Mouse (Mus musculus) midbrain, embryonic 16.5 days (tissue): ENCODE data around the gene Tekt1. TPM values are rescaled to one million over a fixed set of nuclear protein-coding genes. Genes with fewer than 3 reads are reported as not detected.

ENCODE experiments used
- ATAC-seq: fragments of 200-750 bp; cut with Nextera tagmentation; 2 replicates; pipeline ENCODE4 v1.8.0; 2017; ENCODE audit warnings: moderate TSS enrichment
- H3K27ac ChIP-seq: fragments of 300-500 bp; sonication (generic); 2 replicates; pipeline ENCODE4 v1.5.1; 2014; ENCODE audit warnings: mild to moderate bottlenecking, low read length, mixed read lengths
- H3K27me3 ChIP-seq: fragments of 300-500 bp; sonication (generic); 2 replicates; pipeline ENCODE4 v1.6.1; 2014; ENCODE audit warnings: low read depth, low read length, mixed read lengths; ENCODE audit not compliant: control insufficient read depth, insufficient read depth
- H3K36me3 ChIP-seq: fragments of 300-500 bp; sonication (generic); 2 replicates; pipeline ENCODE4 v1.6.1; 2014; ENCODE audit warnings: mild to moderate bottlenecking, low read length, moderate library complexity, mixed read lengths; ENCODE audit not compliant: control insufficient read depth, insufficient read depth
- H3K4me1 ChIP-seq: fragments of 300-500 bp; sonication (generic); 2 replicates; pipeline ENCODE4 v1.6.1; 2014; ENCODE audit warnings: mild to moderate bottlenecking, low read length, mixed read lengths; ENCODE audit not compliant: control insufficient read depth, insufficient read depth
- H3K4me2 ChIP-seq: fragments of 300-500 bp; sonication (generic); 2 replicates; pipeline ENCODE4 v1.6.1; 2014; ENCODE audit warnings: mild to moderate bottlenecking, low read length, mixed read lengths
- H3K4me3 ChIP-seq: fragments of 300-500 bp; sonication (generic); 2 replicates; pipeline ENCODE4 v1.5.1; 2014; ENCODE audit warnings: low read depth, mild to moderate bottlenecking, low read length, moderate library complexity, mixed read lengths
- H3K9ac ChIP-seq: fragments of 300-500 bp; sonication (generic); 2 replicates; pipeline ENCODE4 v1.6.1; 2014; ENCODE audit warnings: low read depth, low read length, mixed read lengths
- H3K9me3 ChIP-seq: fragments of 300-500 bp; sonication (generic); replicated peaks from 2 replicates; pipeline ENCODE4 v1.6.1; 2014; ENCODE audit warnings: mild to moderate bottlenecking, low read length, mixed read lengths; ENCODE audit not compliant: control insufficient read depth, poor library complexity, severe bottlenecking
- WGBS: fragments of 180-500 bp; shearing (Covaris S2); extraction: QIAGEN DNeasy Blood & Tissue Kit; methylation state at CpG from one replicate; pipeline ENCODE4 v1.1.7; 2014; 5-methylcytosine and 5-hydroxymethylcytosine counted together
- polyA plus RNA-seq: library from polyadenylated mRNA; unstranded; fragments of >200 nt; fragmentation: Nextera tagmentation; extraction: Ambion mirVana; gene quantifications from 2 replicates; pipeline ENCODE4 v1.2.1, GENCODE M21; 2015

Gene Tekt1
- polyA plus RNA-seq, 1 experiment from 2014 or later: 11.1 TPM

- ATAC-seq: no peak
- Histone ChIP-seq H3K9me3 (no peaks in the 10 kb centered on the region), H3K27ac (no peak overlapping the region), H3K4me3 (no peak overlapping the region), H3K9ac (no peak overlapping the region), H3K27me3 (no peaks in the 10 kb centered on the region), H3K36me3 (no peaks in the 10 kb centered on the region), H3K4me1 (peaks cover 3% of the 10 kb centered on the region; the same call in 1 of the 2 replicates), H3K4me2 (no peak overlapping the region)
- 9% methylated on average over 5 of the region's 5 CpGs for WGBS
Observed at GRCm38 (mm10) chr11:72338437-72338871, 23.8 kb downstream of the Tekt1 start.

- no peaks in the 10 kb centered on the region for H3K36me3 ChIP-seq
- no peaks in the 10 kb centered on the region for H3K4me1 ChIP-seq
- WGBS: 88% methylated on average over 8 of the region's 8 CpGs
- no peak overlapping the region for H3K9ac ChIP-seq
- no peak for ATAC-seq
- no peak overlapping the region for H3K4me3 ChIP-seq
- no peaks in the 10 kb centered on the region for H3K27me3 ChIP-seq
- H3K27ac ChIP-seq: no peak overlapping the region
- H3K4me2 ChIP-seq: no peak overlapping the region
- H3K9me3 ChIP-seq: no peaks in the 10 kb centered on the region
Observed at GRCm38 (mm10) chr11:72336726-72337125, 25.5 kb downstream of the Tekt1 start.

GRCm38 (mm10) chr11:72334653-72335052 is 27.6 kb downstream of the Tekt1 start:
- H3K27ac ChIP-seq: no peak overlapping the region
- no peaks in the 10 kb centered on the region for H3K9me3 ChIP-seq
- no peak for ATAC-seq
- H3K4me2 ChIP-seq: no peak overlapping the region
- WGBS: 78% methylated on average over 4 of the region's 4 CpGs
- H3K36me3 ChIP-seq: no peaks in the 10 kb centered on the region
- H3K9ac ChIP-seq: no peak overlapping the region
- no peaks in the 10 kb centered on the region for H3K27me3 ChIP-seq
- H3K4me3 ChIP-seq: no peak overlapping the region
- no peaks in the 10 kb centered on the region for H3K4me1 ChIP-seq

GRCm38 (mm10) chr11:72332951-72333667 is 29.1 kb downstream of the Tekt1 start:
- WGBS: 63% methylated on average over 9 of the region's 9 CpGs
- no peak overlapping the region for H3K4me3 ChIP-seq
- no peaks in the 10 kb centered on the region for H3K4me1 ChIP-seq
- no peak overlapping the region for H3K27ac ChIP-seq
- no peaks in the 10 kb centered on the region for H3K9me3 ChIP-seq
- H3K36me3 ChIP-seq: no peaks in the 10 kb centered on the region
- H3K4me2 ChIP-seq: no peak overlapping the region
- no peaks in the 10 kb centered on the region for H3K27me3 ChIP-seq
- no peak for ATAC-seq
- no peak overlapping the region for H3K9ac ChIP-seq

GRCm38 (mm10) chr11:72325701-72326100 is 36.5 kb downstream of the Tekt1 start:
- Histone ChIP-seq H3K4me1 (no peaks in the 10 kb centered on the region), H3K36me3 (no peaks in the 10 kb centered on the region), H3K9ac (no peak overlapping the region), H3K27me3 (no peaks in the 10 kb centered on the region), H3K9me3 (no peaks in the 10 kb centered on the region), H3K27ac (no peak overlapping the region), H3K4me2 (no peak overlapping the region), H3K4me3 (no peak overlapping the region)
- 91% methylated on average over 4 of the region's 4 CpGs for WGBS
- ATAC-seq: no peak

- ATAC-seq: no peak
- WGBS: 74% methylated on average over 3 of the region's 3 CpGs
- no peaks in the 10 kb centered on the region for H3K9me3 ChIP-seq
- H3K27me3 ChIP-seq: no peaks in the 10 kb centered on the region
- no peak overlapping the region for H3K4me2 ChIP-seq
- H3K36me3 ChIP-seq: no peaks in the 10 kb centered on the region
- no peak overlapping the region for H3K4me3 ChIP-seq
- no peak overlapping the region for H3K27ac ChIP-seq
- no peaks in the 10 kb centered on the region for H3K4me1 ChIP-seq
- H3K9ac ChIP-seq: no peak overlapping the region
Observed at GRCm38 (mm10) chr11:72324431-72324830, 37.8 kb downstream of the Tekt1 start.

- H3K9ac ChIP-seq: no peak overlapping the region
- no peak overlapping the region for H3K4me2 ChIP-seq
- no peaks in the 10 kb centered on the region for H3K36me3 ChIP-seq
- no peaks in the 10 kb centered on the region for H3K9me3 ChIP-seq
- H3K4me1 ChIP-seq: 0 out of 2 replicates have a peak, but pooled peaks cover 2% of the 10 kb centered on the region
- 86% methylated on average over 5 of the region's 5 CpGs for WGBS
- no peak for ATAC-seq
- no peak overlapping the region for H3K4me3 ChIP-seq
- H3K27ac ChIP-seq: no peak overlapping the region
- H3K27me3 ChIP-seq: peaks cover 12% of the 10 kb centered on the region
Observed at GRCm38 (mm10) chr11:72318026-72318425, 44.2 kb downstream of the Tekt1 start.

GRCm38 (mm10) chr11:72314151-72314895 is 47.9 kb downstream of the Tekt1 start, which contains the start of gene Fbxo39:
Fbxo39 (plus strand) TSS chr11:72314444.
- H3K4me1 ChIP-seq: 0 out of 2 replicates have a peak, but pooled peaks cover 2% of the 10 kb centered on the region
- no peak within 1 kb of the TSS for H3K27ac ChIP-seq
- H3K4me2 ChIP-seq: peak within 1 kb of the TSS; percentile 62
- ATAC-seq: no peak
- peak within 1 kb of the TSS; percentile 38 for H3K4me3 ChIP-seq
- H3K36me3 ChIP-seq: no peaks in the 10 kb centered on the region
- H3K9ac ChIP-seq: peak within 1 kb of the TSS; percentile 47
- 10% methylated on average over 39 of the region's 42 CpGs for WGBS
- H3K9me3 ChIP-seq: no peaks in the 10 kb centered on the region
- peaks cover 12% of the 10 kb centered on the region for H3K27me3 ChIP-seq
